Mouse (Mus musculus): Measurements from ENCODE around the gene Sspo.

- TF ChIP-seq CTCF (conservative IDR thresholded peaks at IDR 0.05; ENCODE audit: low read length), result no peak
- TF ChIP-seq NANOG (IDR thresholded peaks at IDR 0.05; ENCODE audit: borderline replicate concordance, low read length), result no peak
Measured at GRCm38 (mm10) chr6:48412147-48412546, 35.9 kb upstream of the Sspo start.

All from E14TG2a.4 (cell line).